In the genomic region with DNA sequence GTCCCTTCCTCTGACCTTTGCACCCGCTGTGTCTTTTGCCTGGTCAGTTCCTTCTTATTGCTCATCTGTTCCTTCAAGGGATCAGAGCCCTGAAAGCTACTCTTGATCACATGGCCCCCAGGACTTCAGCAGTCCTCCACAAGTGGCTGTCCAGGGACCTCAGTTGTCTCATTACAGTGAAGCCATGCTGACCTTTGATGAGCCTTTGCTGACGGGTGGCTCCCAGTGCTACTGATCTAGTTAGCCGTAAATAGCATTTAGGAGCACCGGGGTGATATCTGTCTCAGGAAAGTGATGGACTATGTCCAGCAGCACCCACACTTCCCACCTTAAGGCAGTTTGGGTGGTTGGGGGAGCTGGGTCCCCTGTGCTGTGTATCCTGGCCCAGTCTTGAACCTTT, we compare ENCODE assay signal across 18 mouse cellular contexts.
DNase-seq lines count a peak whose midpoint lies in the region; ATAC-seq lines count a peak whose summit lies in the region.
"Had no signal": no experiment of that assay in that cellular context is flagged by ENCODE, and none has a peak within 500 bp of the region (broad histone marks: within the 10 kb centered on the region; RNA-seq: fewer than 3 reads in every experiment).

No protein-coding gene starts in this region.

- peaks cover 76% of the 10 kb centered on the region for H3K4me1 ChIP-seq in heart, embryonic 10.5 days
- peaks cover 87% of the 10 kb centered on the region for H3K4me1 ChIP-seq in heart, embryonic 12.5 days (replicated peaks)
- H3K4me1 ChIP-seq in limb, embryonic 15.5 days, result peaks cover 58% of the 10 kb centered on the region
- H3K4me1 ChIP-seq in limb, embryonic 10.5 days, result peaks cover 49% of the 10 kb centered on the region

- no peak for ATAC-seq in heart, embryonic 12.5 days (ENCODE audit: insufficient number of reproducible peaks, low FRiP score)
- ATAC-seq in limb, embryonic 15.5 days (ENCODE audit: insufficient number of reproducible peaks, low FRiP score, low TSS enrichment, low read depth), result no peak
- ATAC-seq: activated CD4-positive, CD25-positive, alpha-beta regulatory T cell, adult 4 months; forebrain, embryonic 14.5 days; Patski had no signal

- H3K4me3 ChIP-seq in heart, embryonic 10.5 days, result no peak overlapping the region
- no peak overlapping the region for H3K4me3 ChIP-seq in heart, embryonic 12.5 days
- H3K4me3 ChIP-seq in limb, embryonic 15.5 days, result no peak overlapping the region
- no peak overlapping the region for H3K4me3 ChIP-seq in limb, embryonic 10.5 days
- H3K4me3 ChIP-seq: embryonic facial prominence, embryonic 12.5 days; heart, embryonic 15.5 days; hindbrain, embryonic 15.5 days had no signal

- peak overlapping the region; percentile 45; the same call in 1 of the 2 replicates for H3K27ac ChIP-seq in heart, embryonic 10.5 days
- no peak overlapping the region for H3K27ac ChIP-seq in heart, embryonic 12.5 days (ENCODE audit: poor library complexity, severe bottlenecking)
- 0 out of 2 replicates have a peak overlapping the region, but pooled peaks have one; percentile 22 for H3K27ac ChIP-seq in limb, embryonic 15.5 days
- no peak overlapping the region for H3K27ac ChIP-seq in limb, embryonic 10.5 days
- H3K27ac ChIP-seq: embryonic facial prominence, embryonic 12.5 days; hindbrain, embryonic 15.5 days had no signal

- H3K9ac ChIP-seq in heart, embryonic 12.5 days, result no peak overlapping the region
- H3K9ac ChIP-seq in limb, embryonic 15.5 days, result no peak overlapping the region
- H3K9ac ChIP-seq: embryonic facial prominence, embryonic 12.5 days; heart, embryonic 15.5 days; hindbrain, embryonic 15.5 days had no signal

- H3K9me3 ChIP-seq in heart, embryonic 10.5 days, result no peaks in the 10 kb centered on the region
- H3K9me3 ChIP-seq in heart, embryonic 12.5 days (replicated peaks), result no peaks in the 10 kb centered on the region
- H3K9me3 ChIP-seq in limb, embryonic 15.5 days, result no peaks in the 10 kb centered on the region
- no peaks in the 10 kb centered on the region for H3K9me3 ChIP-seq in limb, embryonic 10.5 days (replicated peaks)
- H3K9me3 ChIP-seq: embryonic facial prominence, embryonic 12.5 days; heart, embryonic 15.5 days; hindbrain, embryonic 15.5 days had no signal

- H3K27me3 ChIP-seq in heart, embryonic 10.5 days (ENCODE audit: insufficient read depth, poor library complexity, severe bottlenecking), result no peaks in the 10 kb centered on the region
- H3K27me3 ChIP-seq in heart, embryonic 12.5 days (replicated peaks), result no peaks in the 10 kb centered on the region
- H3K27me3 ChIP-seq in limb, embryonic 15.5 days, result no peaks in the 10 kb centered on the region
- H3K27me3 ChIP-seq in limb, embryonic 10.5 days (ENCODE audit: low read depth, poor library complexity, severe bottlenecking), result no peaks in the 10 kb centered on the region
- H3K27me3 ChIP-seq: CH12.LX; embryonic facial prominence, embryonic 12.5 days; heart, embryonic 15.5 days; hindbrain, embryonic 15.5 days; Patski had no signal

- H3K4me2 ChIP-seq in heart, embryonic 12.5 days, result no peak overlapping the region
- no peak overlapping the region for H3K4me2 ChIP-seq in limb, embryonic 15.5 days
- H3K4me2 ChIP-seq: embryonic facial prominence, embryonic 12.5 days; heart, embryonic 15.5 days; hindbrain, embryonic 15.5 days had no signal

- no peak for DNase-seq in heart, embryonic 10.5 days (ENCODE audit: low spot score)
- no peak for DNase-seq in limb, embryonic 10.5 days (ENCODE audit: low spot score)
- peak; percentile 55 for DNase-seq in skeletal muscle tissue, adult 2 months (ENCODE audit: low read depth, low spot score)
- peak; percentile 49 for DNase-seq in yolk sac, embryonic 10.5 days (ENCODE audit: low spot score)
- DNase-seq in spleen, postnatal 14 days (ENCODE audit: low spot score in 2 of 2), result no peak
- DNase-seq: cerebellum, adult 11-12 months; cerebellum, adult 9-10 months; gastrocnemius, postnatal 10 days; heart, postnatal 14 days had no signal

- peaks cover 49% of the 10 kb centered on the region for H3K36me3 ChIP-seq in heart, embryonic 10.5 days
- peaks cover 48% of the 10 kb centered on the region for H3K36me3 ChIP-seq in heart, embryonic 12.5 days
- H3K36me3 ChIP-seq in limb, embryonic 15.5 days, result peaks cover 54% of the 10 kb centered on the region
- H3K36me3 ChIP-seq in limb, embryonic 10.5 days, result peaks cover 87% of the 10 kb centered on the region

- 61% methylated on average over 4 of the region's 4 CpGs for WGBS in heart, embryonic 10.5 days
- 63% methylated on average over 4 of the region's 4 CpGs for WGBS in heart, embryonic 12.5 days
- WGBS in limb, embryonic 15.5 days, result 79% methylated on average over 4 of the region's 4 CpGs
- WGBS in limb, embryonic 10.5 days, result 70% methylated on average over 4 of the region's 4 CpGs

Comparison
In these comparisons a context has a peak if more than half of its experiments do, and no peak if none do; other contexts are left out.
1. H3K27ac ChIP-seq: peak in heart, embryonic 10.5 days (single experiment) and limb, embryonic 15.5 days (single experiment); none in heart, embryonic 12.5 days (single experiment) and limb, embryonic 10.5 days (single experiment).
2. DNase-seq: peak in skeletal muscle tissue, adult 2 months (single experiment) and yolk sac, embryonic 10.5 days (single experiment); none in heart, embryonic 10.5 days (single experiment), limb, embryonic 10.5 days (single experiment) and spleen, postnatal 14 days (0 of 2).